Mouse (Mus musculus): ENCODE measurements around the gene Pam.

Gene Pam

GRCm38 (mm10) chr1:97828087-97828486 lies 267.4 kb downstream of the Pam start:
- no peak for DNase-seq (ENCODE audit: low spot score)

- no peak for DNase-seq (ENCODE audit: low spot score)
Measured at GRCm38 (mm10) chr1:97827566-97827965, 267.9 kb downstream of the Pam start.

GRCm38 (mm10) chr1:97822904-97823303 lies 272.5 kb downstream of the Pam start:
- DNase-seq (ENCODE audit: low spot score): no peak

- DNase-seq (ENCODE audit: low spot score): no peak
Measured at GRCm38 (mm10) chr1:97822203-97822602, 273.2 kb downstream of the Pam start.

- no peak for DNase-seq (ENCODE audit: low spot score)
Measured at GRCm38 (mm10) chr1:97821282-97821681, 274.2 kb downstream of the Pam start.

- no peak for DNase-seq (ENCODE audit: low spot score)
Measured at GRCm38 (mm10) chr1:97809255-97809912, 286.1 kb downstream of the Pam start.

- DNase-seq (ENCODE audit: low spot score): no peak
Measured at GRCm38 (mm10) chr1:97804520-97804919, 290.9 kb downstream of the Pam start.

GRCm38 (mm10) chr1:97802207-97802902 lies 293.1 kb downstream of the Pam start:
- DNase-seq (ENCODE audit: low spot score): no peak

GRCm38 (mm10) chr1:97795936-97796335 lies 299.5 kb downstream of the Pam start:
- no peak for DNase-seq (ENCODE audit: low spot score)

GRCm38 (mm10) chr1:97794110-97794509 lies 301.3 kb downstream of the Pam start:
- DNase-seq (ENCODE audit: low spot score): no peak

GRCm38 (mm10) chr1:97788490-97788889 lies 307.0 kb downstream of the Pam start:
- DNase-seq (ENCODE audit: low spot score): no peak

GRCm38 (mm10) chr1:97787674-97788073 lies 307.8 kb downstream of the Pam start:
- DNase-seq (ENCODE audit: low spot score): no peak

- no peak for DNase-seq (ENCODE audit: low spot score)
Measured at GRCm38 (mm10) chr1:97785685-97786393, 309.6 kb downstream of the Pam start.

GRCm38 (mm10) chr1:97784928-97785327 lies 310.5 kb downstream of the Pam start:
- no peak for DNase-seq (ENCODE audit: low spot score)

- no peak for DNase-seq (ENCODE audit: low spot score)
Measured at GRCm38 (mm10) chr1:97781674-97782073, 313.8 kb downstream of the Pam start.

GRCm38 (mm10) chr1:97773973-97774372 lies 321.5 kb downstream of the Pam start:
- DNase-seq (ENCODE audit: low spot score): no peak

GRCm38 (mm10) chr1:97773362-97773761 lies 322.1 kb downstream of the Pam start:
- no peak for DNase-seq (ENCODE audit: low spot score)

GRCm38 (mm10) chr1:97771727-97772126 lies 323.7 kb downstream of the Pam start:
- DNase-seq (ENCODE audit: low spot score): no peak

GRCm38 (mm10) chr1:97771118-97771517 lies 324.3 kb downstream of the Pam start:
- DNase-seq (ENCODE audit: low spot score): no peak

GRCm38 (mm10) chr1:97769904-97770753 lies 325.3 kb downstream of the Pam start, which contains the start of the genes Gin1 and Ppip5k2:
Gene Gin1, plus strand, starts transcription at chr1:97770172.
Gene Ppip5k2, minus strand, starts transcription at chr1:97770411.
- DNase-seq (ENCODE audit: low spot score): peak; percentile 94

GRCm38 (mm10) chr1:97769294-97769903 lies 326.0 kb downstream of the Pam start:
- no peak for DNase-seq (ENCODE audit: low spot score)

GRCm38 (mm10) chr1:97768906-97769293 lies 326.5 kb downstream of the Pam start:
- no peak for DNase-seq (ENCODE audit: low spot score)
